Mouse (Mus musculus) testis, adult 2 months (tissue): ENCODE measurements around the gene Ube3b.

Experiments used
- CTCF ChIP-seq: fragments of 200-500 bp; IDR thresholded peaks from 2 replicates; pipeline ENCODE4 v1.5.1; 2012; ENCODE audit warnings: low read depth, mild to moderate bottlenecking, inconsistent platforms, low read length, moderate library complexity; ENCODE audit not compliant: control insufficient read depth, insufficient read depth, insufficient replicate concordance
- POLR2A ChIP-seq: fragments of 200-500 bp; IDR thresholded peaks from 2 replicates; pipeline ENCODE4 v1.6.1; 2012; ENCODE audit warnings: low read depth, mild to moderate bottlenecking, inconsistent platforms, low read length, moderate library complexity; ENCODE audit not compliant: control insufficient read depth

GRCm38 (mm10) chr5:114462067-114463040 lies 81.9 kb downstream of the Ube3b start:
- TF ChIP-seq CTCF: no peak
- TF ChIP-seq POLR2A: no peak
